Mouse (Mus musculus) cerebellum, postnatal 10 days (tissue): ENCODE data around the gene Tdrd3.
A peak's percentile ranks its signal among the peaks of the same experiment; 100 is the strongest.

Source experiments
- DNase-seq, 2 experiments: peaks; one replicate each; pipeline ENCODE4 v3.0.0; 2021; ENCODE audit warnings: mixed read lengths in 2 of 2

The Tdrd3 gene

GRCm38 (mm10) chr14:87567626-87568446, 151.4 kb downstream of the Tdrd3 start:
- peak; percentile 46 to 56 for DNase-seq

- peak; percentile 79 to 88 for DNase-seq
Measured at GRCm38 (mm10) chr14:87568447-87568908, 152.0 kb downstream of the Tdrd3 start.

DNA sequence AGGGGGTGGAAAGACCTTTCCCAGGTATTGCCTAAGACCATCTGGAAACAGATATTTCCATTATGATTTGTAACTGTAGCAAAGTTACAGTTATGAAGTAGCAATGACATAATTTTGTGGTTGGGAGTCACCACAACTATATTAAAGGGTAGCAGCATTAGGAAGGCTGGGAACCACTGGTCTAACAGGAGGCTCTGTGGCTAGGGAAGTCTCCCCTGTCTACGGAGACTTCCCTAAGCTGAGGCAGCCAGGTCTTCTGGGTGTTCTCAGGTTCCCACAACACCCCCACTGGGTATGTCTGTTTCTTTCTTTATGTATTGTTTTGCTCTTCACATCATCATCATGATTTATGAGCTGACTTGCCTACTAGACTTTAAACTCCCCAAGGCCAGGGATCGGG, 153.0 kb downstream of the Tdrd3 start:
- no peak for DNase-seq

DNA sequence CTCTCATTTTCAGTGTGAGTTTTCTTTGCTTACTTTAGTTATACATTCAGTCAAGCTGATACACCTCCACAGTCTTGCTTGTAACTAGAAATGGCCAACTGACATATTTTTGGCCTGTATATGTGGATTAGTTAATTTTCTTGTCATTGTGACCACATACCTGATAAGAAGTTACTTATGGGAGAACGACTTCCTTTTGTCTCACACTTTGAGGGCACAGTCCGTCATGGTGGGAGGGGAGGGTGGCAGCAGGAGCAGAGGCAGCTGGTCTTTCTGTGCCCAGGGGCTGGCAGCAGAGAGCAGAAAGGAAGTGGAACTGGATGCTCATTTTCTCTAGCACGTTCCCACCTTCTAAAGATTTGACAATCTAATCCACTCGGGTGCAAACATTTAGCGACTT, 156.0 kb downstream of the Tdrd3 start:
- peak in 1 of 2 experiments; percentile 7 for DNase-seq

DNA sequence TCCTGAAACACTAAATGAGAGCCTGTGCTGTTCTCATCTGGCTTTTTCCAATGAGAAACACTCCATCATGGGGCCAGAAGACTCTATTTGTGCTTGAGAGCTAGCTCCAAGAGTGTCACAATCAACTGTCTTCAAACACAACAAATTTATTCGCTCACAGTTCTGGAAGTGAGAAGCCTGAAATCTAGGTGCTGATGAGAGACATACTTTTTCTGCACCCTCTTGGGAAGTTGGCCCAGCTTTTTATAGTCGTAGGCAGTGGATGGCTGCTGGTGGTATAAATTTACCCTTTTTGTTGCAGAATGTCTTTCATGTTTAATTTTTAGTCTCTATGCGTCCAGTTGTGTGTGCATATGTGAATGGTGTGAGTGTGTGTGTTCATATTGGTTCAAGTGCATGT, 166.2 kb downstream of the Tdrd3 start:
- no peak for DNase-seq
